Mouse (Mus musculus): ENCODE data around the gene Gm28305.

Gm28305 gene

GRCm38 (mm10) chr9:104040362-104040761 lies at the start of gene Gm28305:
Gene Gm28305, plus strand, starts transcription at chr9:104040662.
- ATAC-seq (ENCODE audit: low TSS enrichment), result no peak

GRCm38 (mm10) chr9:103996496-103996895 lies 44.0 kb upstream of the Gm28305 start:
- ATAC-seq (ENCODE audit: low TSS enrichment), result no peak

- no peak for ATAC-seq (ENCODE audit: low TSS enrichment)
Measured at GRCm38 (mm10) chr9:104000601-104001000, 39.9 kb upstream of the Gm28305 start.

GRCm38 (mm10) chr9:104001921-104002859 lies 38.3 kb upstream of the Gm28305 start, which contains the start of gene Nphp3:
Gene Nphp3, plus strand, starts transcription at chr9:104002544.
- ATAC-seq (ENCODE audit: low TSS enrichment), result peak; percentile 95

- ATAC-seq (ENCODE audit: low TSS enrichment), result peak; percentile 73
Measured at GRCm38 (mm10) chr9:104002913-104003330, 37.5 kb upstream of the Gm28305 start.

GRCm38 (mm10) chr9:104014526-104014925 lies 25.9 kb upstream of the Gm28305 start:
- peak; percentile 59 for ATAC-seq (ENCODE audit: low TSS enrichment)

GRCm38 (mm10) chr9:104021026-104021425 lies 19.4 kb upstream of the Gm28305 start:
- no peak for ATAC-seq (ENCODE audit: low TSS enrichment)

- no peak for ATAC-seq (ENCODE audit: low TSS enrichment)
Measured at GRCm38 (mm10) chr9:104027186-104027585, 13.3 kb upstream of the Gm28305 start.

- no peak for ATAC-seq (ENCODE audit: low TSS enrichment)
Measured at GRCm38 (mm10) chr9:104029861-104030260, 10.6 kb upstream of the Gm28305 start.

- ATAC-seq (ENCODE audit: low TSS enrichment), result no peak
Measured at GRCm38 (mm10) chr9:104034231-104034630, 6.2 kb upstream of the Gm28305 start.

- no peak for ATAC-seq (ENCODE audit: low TSS enrichment)
Measured at GRCm38 (mm10) chr9:104034718-104035117, 5.7 kb upstream of the Gm28305 start.

GRCm38 (mm10) chr9:104035261-104036015 lies 5.0 kb upstream of the Gm28305 start:
- peak; percentile 88 for ATAC-seq (ENCODE audit: low TSS enrichment)

GRCm38 (mm10) chr9:104038266-104038665 lies 2.2 kb upstream of the Gm28305 start:
- no peak for ATAC-seq (ENCODE audit: low TSS enrichment)

GRCm38 (mm10) chr9:104039031-104039695 lies 1.3 kb upstream of the Gm28305 start:
- ATAC-seq (ENCODE audit: low TSS enrichment), result no peak

GRCm38 (mm10) chr9:104039742-104040141 lies 720 bp upstream of the Gm28305 start:
- no peak for ATAC-seq (ENCODE audit: low TSS enrichment)

GRCm38 (mm10) chr9:104043676-104044075 lies 3.2 kb downstream of the Gm28305 start:
- no peak for ATAC-seq (ENCODE audit: low TSS enrichment)

GRCm38 (mm10) chr9:104051028-104051427 lies 10.6 kb downstream of the Gm28305 start:
- no peak for ATAC-seq (ENCODE audit: low TSS enrichment)

- ATAC-seq (ENCODE audit: low TSS enrichment), result peak; percentile 83
Measured at GRCm38 (mm10) chr9:104062430-104063243, 22.2 kb downstream of the Gm28305 start, which contains the start of gene Uba5. Gene Uba5, minus strand, starts transcription at chr9:104063134.

- ATAC-seq (ENCODE audit: low TSS enrichment), result peak; percentile 93
Measured at GRCm38 (mm10) chr9:104063244-104063961, 22.9 kb downstream of the Gm28305 start, which contains the start of gene Acad11. Gene Acad11, plus strand, starts transcription at chr9:104063377.

GRCm38 (mm10) chr9:104064571-104064970 lies 24.1 kb downstream of the Gm28305 start:
- ATAC-seq (ENCODE audit: low TSS enrichment), result no peak
